Mouse (Mus musculus) olfactory bulb, adult 2 months (tissue): ENCODE results near the gene Mrps27.
A peak's percentile ranks its signal among the peaks of the same experiment; 100 is the strongest.

Experiments used
- CTCF ChIP-seq: fragments of 200-500 bp; IDR thresholded peaks from 2 replicates; pipeline ENCODE4 v1.5.1; 2012; ENCODE audit warnings: low read depth, mild to moderate bottlenecking, low read length, moderate library complexity; ENCODE audit not compliant: insufficient read depth
- POLR2A ChIP-seq: fragments of 200-500 bp; IDR thresholded peaks from 2 replicates; pipeline ENCODE4 v1.6.1; 2012; ENCODE audit warnings: mild to moderate bottlenecking, low read depth, low read length, moderate library complexity; ENCODE audit not compliant: insufficient read depth

DNA sequence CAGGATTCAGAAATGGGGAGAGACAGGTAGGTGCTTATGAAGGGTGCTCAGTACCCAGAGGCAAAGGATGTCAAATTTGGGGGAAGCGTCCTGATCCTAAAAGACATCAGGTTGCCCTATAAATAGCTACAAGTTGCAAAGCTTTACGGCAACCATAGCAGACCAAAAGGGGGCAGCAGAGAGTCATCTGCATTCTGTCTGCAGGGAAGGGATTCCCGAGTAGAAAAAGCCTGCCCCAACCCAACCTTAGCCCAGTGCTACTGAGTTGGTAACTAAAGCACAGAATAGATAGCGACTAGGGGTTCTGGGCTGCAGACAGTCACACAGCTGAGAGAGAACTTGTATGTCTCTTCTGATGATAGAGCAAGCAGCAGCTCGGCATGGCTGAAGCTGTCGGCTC lies 31.0 kb downstream of the Mrps27 start:
- TF ChIP-seq CTCF = 0 out of 2 replicates have a peak, but pooled peaks have one; percentile 19
- TF ChIP-seq POLR2A = no peak
